Mouse (Mus musculus) embryonic facial prominence, embryonic 13.5 days (tissue): ENCODE results near the gene Camkk1. TPM values are rescaled to one million over a fixed set of nuclear protein-coding genes. Genes with fewer than 3 reads are reported as not detected.

ENCODE experiments used
- ATAC-seq: fragments of 200-750 bp; cut with Nextera tagmentation; 2 replicates; pipeline ENCODE4 v1.8.0; 2017; ENCODE audit warnings: low read depth; ENCODE audit not compliant: insufficient number of reproducible peaks, insufficient read depth, low FRiP score, low TSS enrichment
- H3K27ac ChIP-seq: fragments of 300-500 bp; sonication (generic); 2 replicates; pipeline ENCODE4 v1.5.1; 2015; ENCODE audit warnings: moderate library complexity, mild to moderate bottlenecking, inconsistent platforms
- H3K27me3 ChIP-seq: fragments of 300-500 bp; sonication (generic); 2 replicates; pipeline ENCODE4 v1.6.1; 2015; ENCODE audit warnings: mild to moderate bottlenecking, inconsistent platforms
- H3K36me3 ChIP-seq: fragments of 300-500 bp; sonication (generic); 2 replicates; pipeline ENCODE4 v1.6.1; 2015; ENCODE audit warnings: mild to moderate bottlenecking, inconsistent platforms
- H3K4me1 ChIP-seq: fragments of 300-500 bp; sonication (generic); 2 replicates; pipeline ENCODE4 v1.6.1; 2015; ENCODE audit warnings: inconsistent platforms
- H3K4me2 ChIP-seq: fragments of 300-500 bp; sonication (generic); 2 replicates; pipeline ENCODE4 v1.6.1; 2015; ENCODE audit warnings: moderate library complexity, mild to moderate bottlenecking, inconsistent platforms
- H3K4me3 ChIP-seq: fragments of 300-500 bp; sonication (generic); 2 replicates; pipeline ENCODE4 v1.5.1; 2015; ENCODE audit warnings: mild to moderate bottlenecking, inconsistent platforms
- H3K9ac ChIP-seq: fragments of 300-500 bp; sonication (generic); 2 replicates; pipeline ENCODE4 v1.6.1; 2015; ENCODE audit warnings: mild to moderate bottlenecking, inconsistent platforms
- H3K9me3 ChIP-seq: fragments of 300-500 bp; sonication (generic); 2 replicates; pipeline ENCODE4 v1.6.1; 2016; ENCODE audit warnings: inconsistent platforms
- WGBS: fragments of 180-500 bp; shearing (Covaris S2); methylation state at CpG from one replicate; pipeline ENCODE4 v1.1.7; 2015; ENCODE audit warnings: mixed read lengths; 5-methylcytosine and 5-hydroxymethylcytosine counted together
- polyA plus RNA-seq: library from polyadenylated mRNA; unstranded; fragments of >200 nt; fragmentation: Nextera tagmentation; extraction: Ambion mirVana; gene quantifications from 2 replicates; pipeline ENCODE4 v1.2.1, GENCODE M21; 2015

Camkk1 gene
- polyA plus RNA-seq = 8.4 and 8.6 TPM in 2 replicates

GRCm38 (mm10) chr11:73018471-73019146 is at the start of gene Camkk1:
Gene Camkk1, plus strand, starts transcription at chr11:73019008.
- Histone ChIP-seq H3K27ac (no peak within 1 kb of the TSS), H3K9ac (peak within 1 kb of the TSS; percentile 73), H3K4me3 (peak within 1 kb of the TSS; percentile 71), H3K4me1 (peaks cover 14% of the 10 kb centered on the region), H3K4me2 (peak within 1 kb of the TSS; percentile 96), H3K9me3 (no peaks in the 10 kb centered on the region), H3K36me3 (no peaks in the 10 kb centered on the region), H3K27me3 (peaks cover 30% of the 10 kb centered on the region)
- ATAC-seq = peak; percentile 95
- WGBS = under 1% methylated on average over 57 of the region's 57 CpGs

GRCm38 (mm10) chr11:72974995-72975503 is 43.8 kb upstream of the Camkk1 start:
- no peak overlapping the region for H3K9ac ChIP-seq
- no peak overlapping the region for H3K4me3 ChIP-seq
- no peak for ATAC-seq
- no peaks in the 10 kb centered on the region for H3K36me3 ChIP-seq
- no peak overlapping the region for H3K4me2 ChIP-seq
- no peak overlapping the region for H3K27ac ChIP-seq
- no peaks in the 10 kb centered on the region for H3K9me3 ChIP-seq
- H3K4me1 ChIP-seq = no peaks in the 10 kb centered on the region
- H3K27me3 ChIP-seq = peaks cover 10% of the 10 kb centered on the region
- 82% methylated on average over 13 of the region's 13 CpGs for WGBS

- H3K27me3 ChIP-seq = peaks cover 6% of the 10 kb centered on the region
- no peaks in the 10 kb centered on the region for H3K9me3 ChIP-seq
- no peak overlapping the region for H3K4me2 ChIP-seq
- H3K4me1 ChIP-seq = no peaks in the 10 kb centered on the region
- no peak for ATAC-seq
- H3K36me3 ChIP-seq = no peaks in the 10 kb centered on the region
- H3K4me3 ChIP-seq = no peak overlapping the region
- no peak overlapping the region for H3K27ac ChIP-seq
- H3K9ac ChIP-seq = no peak overlapping the region
- WGBS = 84% methylated on average over 9 of the region's 9 CpGs
These were observed 36.3 kb upstream of the Camkk1 start for GRCm38 (mm10) chr11:72982516-72982915.

- H3K4me1 ChIP-seq = no peaks in the 10 kb centered on the region
- no peak overlapping the region for H3K4me3 ChIP-seq
- H3K27ac ChIP-seq = no peak overlapping the region
- H3K27me3 ChIP-seq = peaks cover 6% of the 10 kb centered on the region; the same call in 1 of the 2 replicates
- no peak overlapping the region for H3K9ac ChIP-seq
- H3K9me3 ChIP-seq = no peaks in the 10 kb centered on the region
- ATAC-seq = no peak
- no peaks in the 10 kb centered on the region for H3K36me3 ChIP-seq
- H3K4me2 ChIP-seq = no peak overlapping the region
- WGBS = 34% methylated on average over 5 of the region's 5 CpGs
These were observed 35.5 kb upstream of the Camkk1 start for GRCm38 (mm10) chr11:72983283-72983682.

GRCm38 (mm10) chr11:72986745-72987144 is 32.1 kb upstream of the Camkk1 start:
- no peak overlapping the region for H3K4me3 ChIP-seq
- no peak overlapping the region for H3K27ac ChIP-seq
- ATAC-seq = no peak
- H3K9ac ChIP-seq = no peak overlapping the region
- no peaks in the 10 kb centered on the region for H3K36me3 ChIP-seq
- H3K9me3 ChIP-seq = no peaks in the 10 kb centered on the region
- H3K4me2 ChIP-seq = no peak overlapping the region
- 75% methylated on average over 5 of the region's 5 CpGs for WGBS
- no peaks in the 10 kb centered on the region for H3K4me1 ChIP-seq
- H3K27me3 ChIP-seq = no peaks in the 10 kb centered on the region

GRCm38 (mm10) chr11:72987234-72987633 is 31.6 kb upstream of the Camkk1 start:
- Histone ChIP-seq H3K9ac (no peak overlapping the region), H3K27ac (no peak overlapping the region), H3K4me3 (no peak overlapping the region), H3K4me2 (no peak overlapping the region), H3K36me3 (no peaks in the 10 kb centered on the region), H3K27me3 (no peaks in the 10 kb centered on the region), H3K9me3 (no peaks in the 10 kb centered on the region), H3K4me1 (no peaks in the 10 kb centered on the region)
- no peak for ATAC-seq
- WGBS = 65% methylated on average over 5 of the region's 5 CpGs

GRCm38 (mm10) chr11:72987807-72988206 is 31.0 kb upstream of the Camkk1 start:
- ATAC-seq = no peak
- WGBS = 79% methylated on average over 5 of the region's 5 CpGs
- H3K9ac ChIP-seq = no peak overlapping the region
- H3K4me3 ChIP-seq = no peak overlapping the region
- no peaks in the 10 kb centered on the region for H3K4me1 ChIP-seq
- no peak overlapping the region for H3K27ac ChIP-seq
- H3K4me2 ChIP-seq = no peak overlapping the region
- H3K9me3 ChIP-seq = no peaks in the 10 kb centered on the region
- H3K36me3 ChIP-seq = no peaks in the 10 kb centered on the region
- H3K27me3 ChIP-seq = no peaks in the 10 kb centered on the region

GRCm38 (mm10) chr11:72989044-72989443 is 29.8 kb upstream of the Camkk1 start:
- Histone ChIP-seq H3K9ac (no peak overlapping the region), H3K36me3 (no peaks in the 10 kb centered on the region), H3K27ac (no peak overlapping the region), H3K4me3 (no peak overlapping the region), H3K4me1 (no peaks in the 10 kb centered on the region), H3K27me3 (no peaks in the 10 kb centered on the region), H3K4me2 (no peak overlapping the region), H3K9me3 (no peaks in the 10 kb centered on the region)
- ATAC-seq = no peak
- 78% methylated on average over 6 of the region's 6 CpGs for WGBS

- no peaks in the 10 kb centered on the region for H3K9me3 ChIP-seq
- no peak overlapping the region for H3K27ac ChIP-seq
- no peak for ATAC-seq
- H3K9ac ChIP-seq = no peak overlapping the region
- H3K27me3 ChIP-seq = no peaks in the 10 kb centered on the region
- no peaks in the 10 kb centered on the region for H3K4me1 ChIP-seq
- no peaks in the 10 kb centered on the region for H3K36me3 ChIP-seq
- H3K4me2 ChIP-seq = no peak overlapping the region
- 79% methylated on average over 9 of the region's 9 CpGs for WGBS
- H3K4me3 ChIP-seq = no peak overlapping the region
These were observed 28.1 kb upstream of the Camkk1 start for GRCm38 (mm10) chr11:72990688-72991087.

GRCm38 (mm10) chr11:72991961-72992360 is 26.8 kb upstream of the Camkk1 start:
- no peaks in the 10 kb centered on the region for H3K9me3 ChIP-seq
- H3K27me3 ChIP-seq = no peaks in the 10 kb centered on the region
- H3K9ac ChIP-seq = no peak overlapping the region
- WGBS = 52% methylated on average over 9 of the region's 9 CpGs
- H3K36me3 ChIP-seq = no peaks in the 10 kb centered on the region
- no peak overlapping the region for H3K4me3 ChIP-seq
- no peak for ATAC-seq
- H3K27ac ChIP-seq = no peak overlapping the region
- H3K4me2 ChIP-seq = no peak overlapping the region
- no peaks in the 10 kb centered on the region for H3K4me1 ChIP-seq

GRCm38 (mm10) chr11:72996346-72996745 is 22.5 kb upstream of the Camkk1 start:
- no peak overlapping the region for H3K9ac ChIP-seq
- no peaks in the 10 kb centered on the region for H3K36me3 ChIP-seq
- no peaks in the 10 kb centered on the region for H3K9me3 ChIP-seq
- H3K4me1 ChIP-seq = no peaks in the 10 kb centered on the region
- no peak for ATAC-seq
- H3K4me2 ChIP-seq = no peak overlapping the region
- H3K4me3 ChIP-seq = no peak overlapping the region
- 90% methylated on average over 6 of the region's 6 CpGs for WGBS
- no peaks in the 10 kb centered on the region for H3K27me3 ChIP-seq
- H3K27ac ChIP-seq = no peak overlapping the region

- H3K4me2 ChIP-seq = no peak overlapping the region
- no peak for ATAC-seq
- H3K27me3 ChIP-seq = no peaks in the 10 kb centered on the region
- no peaks in the 10 kb centered on the region for H3K9me3 ChIP-seq
- H3K4me3 ChIP-seq = no peak overlapping the region
- H3K4me1 ChIP-seq = no peaks in the 10 kb centered on the region
- no peak overlapping the region for H3K9ac ChIP-seq
- H3K27ac ChIP-seq = no peak overlapping the region
- H3K36me3 ChIP-seq = no peaks in the 10 kb centered on the region
- WGBS = 77% methylated on average over 2 of the region's 2 CpGs
These were observed 22.0 kb upstream of the Camkk1 start for GRCm38 (mm10) chr11:72996781-72997180.
